Mouse (Mus musculus): ENCODE measurements around the gene Comt. TPM values are rescaled to one million over a fixed set of nuclear protein-coding genes. Genes with fewer than 3 reads are reported as not detected.

The Comt gene
- polyA plus RNA-seq, 2 experiments from 2014 or later, result 45.6 to 60.6 TPM

Other genes starting within 250 kb of the Comt start
- gene Ccdc188, start 209.0 kb downstream of the Comt start, polyA plus RNA-seq (2017; shearing (Covaris generic)), result not detected
- 1 to 10 TPM; 1.7 to 2.7 TPM for gene Zdhhc8, start 191.7 kb downstream of the Comt start, polyA plus RNA-seq (2017; shearing (Covaris generic))
- 10 to 100 TPM; 27.7 to 46.5 TPM for gene Trmt2a, start 178.2 kb downstream of the Comt start, polyA plus RNA-seq (2017; shearing (Covaris generic))
- gene Ranbp1, start 178.1 kb downstream of the Comt start, polyA plus RNA-seq (2017; shearing (Covaris generic)), result 100 to 1,000 TPM; 186 to 213 TPM
- not detected for gene Gm49776, start 168.5 kb downstream of the Comt start, polyA plus RNA-seq (2017; shearing (Covaris generic))
- 10 to 100 TPM; 22.0 to 24.5 TPM for gene Dgcr8, start 137.6 kb downstream of the Comt start, polyA plus RNA-seq (2017; shearing (Covaris generic))
- gene Tango2, start 78.7 kb downstream of the Comt start, polyA plus RNA-seq (2017; shearing (Covaris generic)), result 10 to 100 TPM; 55.4 to 58.0 TPM
- under 1 TPM; 0.51 to 0.93 TPM for gene Arvcf, start 78.7 kb downstream of the Comt start, polyA plus RNA-seq (2017; shearing (Covaris generic))
- gene Txnrd2, start 468 bp downstream of the Comt start, polyA plus RNA-seq (2017; shearing (Covaris generic)), result 10 to 100 TPM; 16.2 to 21.6 TPM
- 10 to 100 TPM; 11.4 to 11.9 TPM for gene Gnb1l, start 71.9 kb upstream of the Comt start, polyA plus RNA-seq (2017; shearing (Covaris generic))
- gene Rtl10, start 72.0 kb upstream of the Comt start, polyA plus RNA-seq (2017; shearing (Covaris generic)), result 1 to 10 TPM; 1.4 to 2.6 TPM
- not detected for gene Tbx1, start 163.8 kb upstream of the Comt start, polyA plus RNA-seq (2017; shearing (Covaris generic))
- not detected for gene Gp1bb, start 195.6 kb upstream of the Comt start, polyA plus RNA-seq (2017; shearing (Covaris generic))
- gene Gm49601, start 199.6 kb upstream of the Comt start, polyA plus RNA-seq (2017; shearing (Covaris generic)), result not detected
- gene Sept5, start 203.1 kb upstream of the Comt start, polyA plus RNA-seq (2017; shearing (Covaris generic)), result under 1 TPM; 0.28 to 0.51 TPM